Mouse (Mus musculus) gastrocnemius, adult 8-10 months (tissue): ENCODE data around the gene Cdip1. TPM values are rescaled to one million over a fixed set of nuclear protein-coding genes. Genes with fewer than 3 reads are reported as not detected.
"Not testable (repeated sequence)": the region's sequence is repeated elsewhere in the genome, so short reads cannot be mapped to it uniquely, and the experiment has no call there.

Source experiments
- DNase-seq, 2 experiments: peaks; one replicate each; pipeline ENCODE4 v3.0.0; 2022; ENCODE audit warnings: low spot score in 2 of 2
- total RNA-seq, 4 experiments: library from RNA; stranded (reverse); gene quantifications; 2 replicates each; pipeline ENCODE4 v1.2.4; 2022

Gene Cdip1
- total RNA-seq, 4 experiments from 2014 or later = 68.2 to 77.8 (median 71.6) TPM

- DNase-seq = no peak
These were observed 16.7 kb downstream of the Cdip1 start for GRCm38 (mm10) chr16:4773289-4773970.

- DNase-seq = no peak
These were observed 21.4 kb downstream of the Cdip1 start for GRCm38 (mm10) chr16:4768719-4769118.

GRCm38 (mm10) chr16:4767012-4767790 lies 22.9 kb downstream of the Cdip1 start:
- peak; percentile 53 to 64 for DNase-seq

- DNase-seq = no peak
These were observed 24.2 kb downstream of the Cdip1 start for GRCm38 (mm10) chr16:4765852-4766251.

- no peak for DNase-seq
These were observed 26.8 kb downstream of the Cdip1 start for GRCm38 (mm10) chr16:4763276-4763675.

GRCm38 (mm10) chr16:4762437-4762836 lies 27.7 kb downstream of the Cdip1 start:
- no peak for DNase-seq

GRCm38 (mm10) chr16:4756660-4757335 lies 33.3 kb downstream of the Cdip1 start:
- not testable (repeated sequence) for DNase-seq

- DNase-seq = no peak
These were observed 36.0 kb downstream of the Cdip1 start for GRCm38 (mm10) chr16:4754045-4754444.

- DNase-seq = no peak
These were observed 37.9 kb downstream of the Cdip1 start for GRCm38 (mm10) chr16:4752155-4752554.

GRCm38 (mm10) chr16:4742186-4742585 lies 47.9 kb downstream of the Cdip1 start:
- no peak for DNase-seq

GRCm38 (mm10) chr16:4739994-4740393 lies 50.1 kb downstream of the Cdip1 start:
- DNase-seq = no peak

- DNase-seq = no peak
These were observed 53.8 kb downstream of the Cdip1 start for GRCm38 (mm10) chr16:4736262-4736661.

- DNase-seq = no peak
These were observed 59.2 kb downstream of the Cdip1 start for GRCm38 (mm10) chr16:4730776-4731358.

- no peak for DNase-seq
These were observed 62.1 kb downstream of the Cdip1 start for GRCm38 (mm10) chr16:4727963-4728362.

- DNase-seq = no peak
These were observed 62.6 kb downstream of the Cdip1 start for GRCm38 (mm10) chr16:4727526-4727925.

GRCm38 (mm10) chr16:4726528-4727128 lies 63.5 kb downstream of the Cdip1 start:
- peak; percentile 30 to 42 for DNase-seq

GRCm38 (mm10) chr16:4725780-4726527 lies 64.1 kb downstream of the Cdip1 start, which contains the start of gene Hmox2:
Hmox2 (plus strand) TSS chr16:4726361.
- DNase-seq = peak; percentile 81 to 90

GRCm38 (mm10) chr16:4725266-4725665 lies 64.8 kb downstream of the Cdip1 start:
- DNase-seq = no peak

- no peak for DNase-seq
These were observed 67.2 kb downstream of the Cdip1 start for GRCm38 (mm10) chr16:4722915-4723209.

- no peak for DNase-seq
These were observed 67.8 kb downstream of the Cdip1 start for GRCm38 (mm10) chr16:4722128-4722914.
